Mouse (Mus musculus) thymus, postnatal 25 days (tissue): ENCODE measurements around the gene Dhx58.

ENCODE experiments used
- DNase-seq: peaks from one replicate; pipeline ENCODE4 v3.0.0; 2022

The Dhx58 gene

DNA sequence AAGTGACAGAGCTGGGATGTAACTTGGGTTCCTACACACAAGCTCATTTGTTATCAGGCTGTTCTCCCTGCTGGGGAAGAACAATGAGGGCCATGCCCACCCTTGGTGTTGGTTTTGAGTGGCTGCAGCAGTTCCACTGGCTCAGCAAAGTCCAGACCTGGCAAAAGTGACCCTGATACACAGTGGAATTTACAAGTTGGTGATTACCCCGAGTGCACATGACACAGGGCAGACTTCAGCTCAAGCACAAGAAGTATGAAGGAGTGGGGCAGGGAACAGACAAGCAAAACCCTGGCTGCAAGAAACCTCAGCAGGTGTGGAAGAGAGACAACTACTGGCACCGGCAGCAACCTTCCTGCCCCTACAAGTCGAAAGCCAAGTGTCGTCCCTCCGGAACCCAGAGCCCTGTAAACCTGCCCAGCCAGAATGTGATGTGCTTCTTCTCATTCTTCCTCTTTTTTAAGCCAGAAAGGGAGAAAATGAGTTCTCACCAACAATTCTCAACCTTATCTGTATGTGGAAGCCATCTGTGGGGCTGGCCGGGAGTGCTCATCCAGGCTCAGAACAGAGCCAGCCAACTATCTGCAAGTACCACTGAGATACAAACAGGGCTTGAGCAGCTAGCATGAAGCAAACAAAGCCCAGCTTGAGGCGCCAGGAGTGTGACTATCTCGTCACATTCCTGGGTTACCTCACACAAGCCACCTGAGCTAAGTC is 17.9 kb upstream of the Dhx58 start:
- DNase-seq, result no peak

DNA sequence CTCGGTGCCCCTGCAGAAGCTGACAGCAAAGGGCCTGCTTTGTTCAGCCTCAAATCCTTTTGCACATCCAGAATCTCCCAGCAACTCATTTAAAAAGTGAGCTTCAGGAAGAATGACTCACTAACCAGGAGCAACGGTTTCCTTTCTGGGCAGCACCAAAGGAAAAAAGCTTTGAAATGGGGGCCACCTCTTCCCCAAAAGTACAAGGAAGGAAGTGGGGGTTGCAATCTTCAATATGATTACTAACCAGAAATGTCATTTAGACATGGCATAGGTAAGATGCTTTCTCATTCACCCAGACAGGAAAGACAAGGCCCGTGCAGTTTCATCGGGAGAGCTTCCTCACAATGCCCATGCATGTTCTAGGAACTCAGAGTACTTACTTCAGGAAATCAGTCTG is 17.2 kb upstream of the Dhx58 start:
- no peak for DNase-seq

- DNase-seq, result no peak
Observed at GRCm38 (mm10) chr11:100720345-100720744, 16.3 kb upstream of the Dhx58 start.

DNA sequence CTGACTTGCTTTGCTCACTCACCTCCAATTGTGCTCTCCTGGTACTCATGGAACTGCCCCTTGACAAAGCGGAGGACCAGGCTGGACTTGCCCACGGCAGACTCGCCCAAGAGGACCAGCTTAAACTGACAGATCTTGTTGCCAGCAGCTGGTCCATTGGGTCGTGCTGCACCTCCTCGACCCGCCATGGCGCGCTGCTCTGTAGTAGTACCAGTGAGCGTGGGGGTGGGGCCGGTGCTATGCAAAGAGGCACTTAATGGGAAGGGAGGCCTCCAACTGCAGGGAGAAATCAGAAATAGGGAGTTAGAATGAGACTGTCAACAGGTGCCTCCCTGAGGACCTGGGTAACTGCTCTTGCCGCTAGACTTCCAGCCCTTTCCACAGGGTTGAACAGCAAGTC is 15.8 kb upstream of the Dhx58 start:
- DNase-seq, result no peak

DNA sequence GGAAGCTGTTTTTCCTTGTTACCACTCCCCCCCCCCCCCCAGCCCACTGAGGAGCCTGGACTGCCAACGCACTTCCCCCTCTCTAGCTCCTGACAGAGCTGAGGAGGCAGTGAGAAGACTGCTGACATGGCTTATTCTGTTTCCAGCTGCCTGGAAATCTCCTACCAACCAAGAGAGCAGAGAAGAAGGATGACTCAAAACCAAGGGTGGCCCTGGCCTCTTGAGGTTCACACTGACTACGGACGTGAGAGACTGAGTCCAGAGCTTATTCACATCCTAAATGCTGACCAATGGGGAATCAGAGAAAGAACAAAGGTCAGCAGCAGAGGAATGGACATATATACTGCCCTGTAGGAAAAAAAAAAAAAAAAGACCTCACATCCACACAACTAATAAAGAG is 15.2 kb upstream of the Dhx58 start:
- DNase-seq, result no peak

- no peak for DNase-seq
Observed at GRCm38 (mm10) chr11:100718866-100719265, 14.8 kb upstream of the Dhx58 start.

GRCm38 (mm10) chr11:100718462-100718861 is 14.4 kb upstream of the Dhx58 start:
- no peak for DNase-seq

DNA sequence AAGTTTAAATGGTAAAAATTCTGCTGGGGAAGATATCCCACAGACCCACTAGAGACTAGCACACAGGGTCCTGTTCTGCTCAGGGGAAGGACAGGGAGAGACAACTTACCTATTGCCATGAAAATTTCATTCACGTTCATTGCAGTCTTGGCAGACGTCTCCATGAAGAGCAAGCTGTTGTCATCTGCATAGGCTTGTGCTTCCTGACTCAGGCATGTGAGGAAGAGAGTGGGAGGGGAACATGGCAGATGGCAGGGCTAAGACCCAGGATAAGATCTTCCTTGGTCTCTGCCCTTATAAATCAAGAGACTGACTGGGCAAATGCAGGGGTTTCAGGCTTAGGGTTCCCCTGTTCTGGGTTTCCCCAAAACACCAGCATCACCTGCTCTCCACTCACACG is 12.6 kb upstream of the Dhx58 start:
- DNase-seq, result no peak

GRCm38 (mm10) chr11:100714948-100715347 is 10.9 kb upstream of the Dhx58 start:
- no peak for DNase-seq

DNA sequence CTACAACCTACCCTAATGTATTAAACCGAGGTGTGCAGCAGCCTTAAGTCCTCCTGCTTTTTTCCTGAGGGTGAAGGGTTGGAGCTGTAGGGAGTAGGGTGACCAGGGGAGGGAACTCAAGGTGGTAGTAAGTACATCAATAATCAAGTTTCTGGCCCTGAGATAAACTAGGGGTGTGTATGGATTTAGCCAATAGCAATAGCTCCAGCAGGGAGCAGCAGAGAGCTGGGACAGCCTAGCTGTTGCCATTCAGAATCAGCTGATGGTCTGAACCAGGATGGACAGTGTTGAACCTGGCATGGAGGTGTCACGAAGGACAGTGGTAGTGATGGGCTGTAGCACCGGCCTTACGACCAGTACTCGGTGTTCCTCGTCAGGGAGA is 10.5 kb upstream of the Dhx58 start:
- peak; percentile 79 for DNase-seq

GRCm38 (mm10) chr11:100713735-100714533 is 9.9 kb upstream of the Dhx58 start, which contains the start of gene Hspb9:
TSS of gene Hspb9 (plus strand) at chr11:100713850.
- peak; percentile 91 for DNase-seq

DNA sequence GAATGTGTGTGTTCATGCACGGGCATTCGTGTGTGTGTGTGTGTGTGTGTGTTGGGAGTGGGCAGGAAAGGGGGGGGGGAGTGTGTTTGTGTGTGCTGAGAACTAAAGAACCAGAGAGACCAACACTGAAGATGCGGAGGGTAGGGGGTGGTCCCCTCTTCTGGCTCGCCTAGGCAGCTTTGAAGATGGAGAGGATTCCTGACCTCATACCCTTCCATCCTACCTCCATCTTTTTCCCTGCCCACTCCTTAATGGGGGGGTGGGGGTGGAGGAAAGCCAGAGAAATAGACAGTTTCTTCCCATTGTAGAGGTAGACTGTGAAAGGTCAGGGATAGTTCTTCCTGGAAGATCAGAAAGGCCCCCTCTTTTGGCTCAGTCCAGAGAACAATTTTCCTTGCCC is 9.1 kb upstream of the Dhx58 start:
- no peak for DNase-seq

DNA sequence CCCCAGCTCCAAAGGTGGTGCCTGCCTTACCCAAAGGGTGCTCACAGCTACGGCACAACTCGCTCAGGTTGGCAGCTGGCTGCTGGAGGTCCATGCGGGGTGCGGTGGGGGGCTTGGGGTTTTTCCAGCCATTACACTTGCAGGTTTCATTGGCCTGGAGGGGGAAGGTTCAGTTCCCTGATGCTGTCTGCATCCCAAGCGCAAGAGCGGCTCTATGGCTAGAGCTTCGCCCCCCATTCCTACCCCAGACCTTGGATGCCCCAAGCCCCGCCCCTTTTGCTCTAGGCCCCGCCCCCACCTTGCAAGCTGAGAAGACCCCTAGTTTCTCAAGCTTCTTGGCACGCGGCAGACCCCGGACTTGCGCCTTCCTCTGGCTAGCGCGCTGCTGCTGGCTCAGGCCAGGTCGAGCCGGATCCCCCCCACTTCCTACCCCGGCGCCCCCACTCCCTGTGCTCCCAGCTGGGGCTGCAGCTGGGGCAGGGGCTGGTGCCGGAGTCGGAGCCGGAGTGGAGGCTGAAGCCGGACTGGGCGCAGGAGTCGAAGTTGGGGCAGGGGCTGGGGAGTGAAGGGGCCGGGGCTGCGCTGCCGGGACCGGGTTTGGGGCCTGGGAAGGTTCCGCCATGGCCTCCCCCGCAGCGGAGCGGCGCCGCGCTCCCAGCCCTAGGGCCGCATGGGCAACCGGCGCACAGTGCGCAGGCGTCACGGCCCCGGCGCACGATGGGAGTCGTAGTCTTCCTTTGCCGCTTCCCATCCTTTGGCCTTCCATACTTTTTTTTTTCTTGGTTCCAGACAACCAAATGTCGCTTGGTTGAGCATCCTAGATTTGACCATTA is 7.9 kb upstream of the Dhx58 start, which contains the start of gene Kat2a:
Kat2a (minus strand) TSS at position 683 of the 833 bp plus-strand sequence.
- peak; percentile 78 for DNase-seq

- no peak for DNase-seq
Observed at GRCm38 (mm10) chr11:100710977-100711376, 6.9 kb upstream of the Dhx58 start.

DNA sequence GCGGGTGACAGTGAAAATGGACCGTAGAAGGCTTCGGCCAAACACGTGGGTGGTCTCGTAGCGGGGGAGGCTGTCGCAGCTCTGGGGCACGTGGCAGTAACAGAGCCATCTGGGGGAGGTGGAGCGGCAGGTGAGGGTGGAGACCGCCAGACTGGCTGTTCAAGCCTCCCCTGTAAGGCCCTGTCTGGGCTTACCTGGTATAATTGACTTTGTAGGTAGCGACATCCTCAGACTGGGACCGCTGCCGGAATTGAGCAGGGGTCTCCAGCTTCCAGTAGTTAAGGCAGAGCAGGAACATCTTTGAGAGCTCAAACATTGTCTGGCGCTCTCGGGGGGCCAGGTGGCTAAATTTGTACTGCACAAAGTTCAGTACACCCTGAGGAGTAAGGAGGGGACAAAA is 6.5 kb upstream of the Dhx58 start:
- DNase-seq, result no peak

GRCm38 (mm10) chr11:100709201-100709810 is 5.2 kb upstream of the Dhx58 start:
- DNase-seq, result no peak

DNA sequence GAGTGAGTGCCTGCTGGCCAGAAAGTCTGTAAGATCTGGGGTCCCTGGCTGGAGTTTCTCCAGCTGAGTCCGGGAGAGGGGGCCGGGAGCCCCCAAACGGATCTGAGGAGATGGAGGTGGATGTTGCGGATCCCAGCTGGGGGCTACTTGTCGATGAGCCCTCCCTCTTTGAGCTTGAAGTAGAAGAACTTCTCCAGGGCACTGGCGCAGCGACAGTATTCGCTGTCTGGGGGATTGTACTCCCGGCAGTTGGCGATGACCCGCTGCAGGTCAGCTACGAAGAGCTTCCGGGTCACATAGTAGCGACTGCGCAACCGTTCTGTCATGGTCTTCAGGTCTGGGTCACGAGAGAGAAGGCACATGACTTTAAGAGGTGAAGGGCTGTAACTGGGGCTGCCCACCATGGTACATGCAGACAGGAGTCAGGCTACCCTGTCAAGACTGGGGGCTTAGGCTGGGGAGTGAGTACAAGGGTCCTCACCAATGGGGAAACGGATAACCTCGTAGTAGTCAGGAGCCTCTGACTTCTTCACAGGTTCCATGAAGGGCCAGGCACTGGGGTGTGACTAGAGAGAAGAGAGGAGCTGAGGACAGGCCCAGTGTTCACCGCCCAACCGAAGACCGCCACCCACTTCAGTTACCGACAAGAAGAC is 1.1 kb upstream of the Dhx58 start:
- DNase-seq, result no peak

DNA sequence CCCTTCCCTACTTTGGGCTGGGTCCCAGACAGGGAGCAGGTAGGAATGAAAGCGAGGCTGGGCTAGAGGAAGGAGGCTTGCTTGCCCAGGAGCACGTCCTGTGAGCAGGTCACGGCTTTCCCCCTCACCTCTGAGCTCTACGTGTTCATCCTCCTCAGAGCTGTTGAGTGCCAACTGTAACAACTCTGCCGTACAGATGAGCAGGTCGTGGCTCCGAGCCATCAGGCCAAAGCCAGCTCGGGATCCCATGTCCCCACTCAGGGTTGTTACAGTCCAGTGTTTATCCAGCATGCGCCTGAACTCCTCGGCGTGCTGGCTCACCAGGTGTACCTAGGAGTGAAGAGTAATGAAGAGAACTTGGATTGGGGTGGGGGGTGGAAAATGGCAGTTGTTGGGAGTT is 705 bp downstream of the Dhx58 start:
- no peak for DNase-seq

DNA sequence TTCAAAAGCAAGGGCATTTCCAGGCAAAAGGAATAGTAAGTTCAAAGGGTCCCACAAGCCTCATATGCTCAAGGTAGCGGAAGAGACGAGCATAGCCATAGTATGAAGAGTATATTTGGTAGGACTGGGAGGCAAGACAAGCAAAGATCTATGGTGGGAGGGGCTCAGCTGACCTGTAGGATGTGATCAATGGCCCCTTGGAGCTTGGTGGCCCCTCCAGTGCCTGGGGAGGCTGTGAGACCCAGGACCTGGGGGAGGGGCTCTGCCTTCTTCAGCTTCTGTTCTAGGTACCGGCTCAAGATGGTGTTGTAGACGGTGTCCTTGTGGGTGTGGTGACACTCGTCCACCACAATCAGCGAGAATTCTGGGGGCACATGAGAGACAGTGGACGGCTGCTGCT is 1.2 kb downstream of the Dhx58 start:
- DNase-seq, result no peak

- DNase-seq, result peak; percentile 68
Observed at GRCm38 (mm10) chr11:100702081-100702851, 1.8 kb downstream of the Dhx58 start.

DNA sequence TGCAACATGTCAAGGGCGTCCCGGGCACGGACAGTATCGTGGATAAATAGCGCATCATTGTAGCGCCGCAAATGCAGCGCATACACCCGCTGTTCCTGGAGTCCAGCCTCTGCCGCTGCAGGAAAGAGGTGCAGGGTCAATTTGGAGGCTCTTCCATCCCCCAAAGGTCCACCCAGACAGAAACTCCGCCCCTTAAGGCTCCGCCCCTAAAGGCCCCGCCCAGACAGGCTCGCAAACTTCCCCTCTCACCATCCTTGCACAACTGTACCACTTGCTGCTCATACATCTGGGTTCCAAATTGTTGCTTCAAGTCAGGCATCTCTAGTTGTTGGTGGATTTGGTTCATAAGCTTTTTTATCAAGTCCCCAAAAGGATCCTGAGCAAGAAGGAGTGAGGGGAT is 2.8 kb downstream of the Dhx58 start:
- peak; percentile 54 for DNase-seq

GRCm38 (mm10) chr11:100700710-100701109 is 3.4 kb downstream of the Dhx58 start:
- no peak for DNase-seq
